In the genomic region with DNA sequence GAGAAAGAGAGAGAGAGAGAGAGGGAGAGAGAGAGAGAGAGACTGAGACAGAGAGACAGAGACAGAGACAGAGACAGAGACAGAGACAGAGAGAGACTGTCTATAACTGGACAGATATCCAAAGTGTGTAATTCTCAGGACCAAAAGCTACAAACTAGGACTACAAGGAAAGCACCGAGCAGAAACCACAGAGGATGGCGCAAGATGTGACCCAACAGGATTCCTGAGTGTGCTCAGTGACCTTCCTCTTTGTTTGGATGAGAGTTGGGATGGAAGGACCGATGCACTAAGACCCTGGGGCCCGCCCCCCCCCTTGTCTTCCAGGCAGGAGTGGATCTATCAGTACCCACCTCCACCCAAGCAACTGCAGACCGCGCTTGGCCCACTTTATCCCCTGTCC, we compare ENCODE assay signal across 31 mouse cellular contexts. TPM values are rescaled to one million over a fixed set of nuclear protein-coding genes. Genes with fewer than 3 reads are reported as not detected.
"Had no signal": no experiment of that assay in that cellular context is flagged by ENCODE, and none has a peak within 500 bp of the region (broad histone marks: within the 10 kb centered on the region; RNA-seq: fewer than 3 reads in every experiment).

No protein-coding gene starts in this region.

- H3K4me3 ChIP-seq: embryonic facial prominence, embryonic 10.5 days; embryonic facial prominence, embryonic 12.5 days; embryonic facial prominence, embryonic 13.5 days; embryonic facial prominence, embryonic 15.5 days; erythroblast, embryonic 14.5 days; forebrain, embryonic 10.5 days; forebrain, embryonic 12.5 days; forebrain, embryonic 13.5 days; gastrocnemius, adult 2 months; heart, adult 2 months had no signal

- H3K36me3 ChIP-seq: embryonic facial prominence, embryonic 10.5 days; embryonic facial prominence, embryonic 12.5 days; embryonic facial prominence, embryonic 13.5 days; embryonic facial prominence, embryonic 15.5 days; forebrain, embryonic 10.5 days; forebrain, embryonic 12.5 days had no signal

- H3K4me2 ChIP-seq: embryonic facial prominence, embryonic 12.5 days; embryonic facial prominence, embryonic 13.5 days; embryonic facial prominence, embryonic 15.5 days; forebrain, embryonic 12.5 days; forebrain, embryonic 13.5 days had no signal

- H3K9me3 ChIP-seq: embryonic facial prominence, embryonic 10.5 days; embryonic facial prominence, embryonic 12.5 days; embryonic facial prominence, embryonic 13.5 days; embryonic facial prominence, embryonic 15.5 days; forebrain, embryonic 10.5 days; forebrain, embryonic 12.5 days; forebrain, embryonic 13.5 days had no signal

- H3K27me3 ChIP-seq: embryonic facial prominence, embryonic 12.5 days; embryonic facial prominence, embryonic 13.5 days; embryonic facial prominence, embryonic 15.5 days; forebrain, embryonic 13.5 days had no signal

- DNase-seq: cerebellum, adult 18-20 months; cerebellum, adult 2 months; cerebellum, adult 8-10 months; cerebellum, adult 9-10 months; cerebellum, adult 9-11 months; cerebellum, postnatal 10 days; cerebellum, postnatal 14 days; cerebellum, postnatal 25 days; cerebellum, postnatal 36 days; embryo, embryonic 11 days; forebrain, postnatal 0 days; gastrocnemius, adult 2 months; gastrocnemius, postnatal 10 days; gastrocnemius, postnatal 14 days; gastrocnemius, postnatal 25 days; gastrocnemius, postnatal 36 days; heart, adult 11 months; heart, adult 18-20 months; heart, adult 2 months had no signal

- ATAC-seq: forebrain, embryonic 13.5 days; forebrain, embryonic 14.5 days; forebrain, embryonic 16.5 days; forebrain, postnatal 0 days had no signal

- H3K9ac ChIP-seq: embryonic facial prominence, embryonic 12.5 days; embryonic facial prominence, embryonic 13.5 days; embryonic facial prominence, embryonic 15.5 days; forebrain, embryonic 12.5 days; forebrain, embryonic 13.5 days; forebrain, postnatal 0 days had no signal

- H3K27ac ChIP-seq: embryonic facial prominence, embryonic 10.5 days; embryonic facial prominence, embryonic 12.5 days; embryonic facial prominence, embryonic 13.5 days; embryonic facial prominence, embryonic 15.5 days; forebrain, embryonic 10.5 days; forebrain, embryonic 12.5 days; forebrain, embryonic 13.5 days; gastrocnemius, adult 2 months; heart, adult 2 months had no signal

RNA-seq across cellular contexts. Expression of gene Aipl1, which starts 31.8 kb away (rescaled TPM):
- total RNA-seq: gastrocnemius, adult 18-20 months; gastrocnemius, adult 2 months; gastrocnemius, adult 8-10 months; gastrocnemius, postnatal 25 days; gastrocnemius, postnatal 36 days; heart, adult 18-20 months; heart, adult 2 months had no signal

RNA-seq across cellular contexts. Expression of gene Pimreg, which starts 36.3 kb away (rescaled TPM):
- total RNA-seq: gastrocnemius, adult 18-20 months; gastrocnemius, adult 2 months; gastrocnemius, adult 8-10 months had no signal
